Mouse (Mus musculus): ENCODE data around the gene Iah1.

Gene Iah1

GRCm38 (mm10) chr12:21315923-21316868, at the start of gene Iah1:
Gene Iah1, plus strand, starts transcription at chr12:21316389.
- peak; percentile 67 for DNase-seq (ENCODE audit: low spot score)

- DNase-seq (ENCODE audit: low spot score) = no peak
Measured at GRCm38 (mm10) chr12:21266784-21267098, 49.4 kb upstream of the Iah1 start.

GRCm38 (mm10) chr12:21268083-21268616, 48.0 kb upstream of the Iah1 start:
- no peak for DNase-seq (ENCODE audit: low spot score)

- no peak for DNase-seq (ENCODE audit: low spot score)
Measured at GRCm38 (mm10) chr12:21274446-21274845, 41.7 kb upstream of the Iah1 start.

GRCm38 (mm10) chr12:21277352-21277864, 38.8 kb upstream of the Iah1 start:
- no peak for DNase-seq (ENCODE audit: low spot score)

- no peak for DNase-seq (ENCODE audit: low spot score)
Measured at GRCm38 (mm10) chr12:21284761-21285441, 31.3 kb upstream of the Iah1 start, which contains the start of gene Cpsf3. Gene Cpsf3, plus strand, starts transcription at chr12:21285391.

GRCm38 (mm10) chr12:21285508-21286242, 30.5 kb upstream of the Iah1 start:
- DNase-seq (ENCODE audit: low spot score) = no peak

- peak; percentile 99 for DNase-seq (ENCODE audit: low spot score)
Measured at GRCm38 (mm10) chr12:21286243-21286622, 30.0 kb upstream of the Iah1 start, which contains the start of gene Itgb1bp1. Gene Itgb1bp1, minus strand, starts transcription at chr12:21286284.

GRCm38 (mm10) chr12:21286712-21287650, 29.2 kb upstream of the Iah1 start:
- no peak for DNase-seq (ENCODE audit: low spot score)

GRCm38 (mm10) chr12:21288716-21289395, 27.3 kb upstream of the Iah1 start:
- DNase-seq (ENCODE audit: low spot score) = no peak

GRCm38 (mm10) chr12:21289651-21290050, 26.5 kb upstream of the Iah1 start:
- DNase-seq (ENCODE audit: low spot score) = no peak

GRCm38 (mm10) chr12:21298856-21299255, 17.3 kb upstream of the Iah1 start:
- no peak for DNase-seq (ENCODE audit: low spot score)

GRCm38 (mm10) chr12:21301324-21301723, 14.9 kb upstream of the Iah1 start:
- no peak for DNase-seq (ENCODE audit: low spot score)

GRCm38 (mm10) chr12:21301932-21302331, 14.3 kb upstream of the Iah1 start:
- no peak for DNase-seq (ENCODE audit: low spot score)

- no peak for DNase-seq (ENCODE audit: low spot score)
Measured at GRCm38 (mm10) chr12:21302361-21302783, 13.8 kb upstream of the Iah1 start.

GRCm38 (mm10) chr12:21305741-21306140, 10.4 kb upstream of the Iah1 start:
- no peak for DNase-seq (ENCODE audit: low spot score)

GRCm38 (mm10) chr12:21306721-21307120, 9.5 kb upstream of the Iah1 start:
- DNase-seq (ENCODE audit: low spot score) = no peak

GRCm38 (mm10) chr12:21312201-21312600, 4.0 kb upstream of the Iah1 start:
- no peak for DNase-seq (ENCODE audit: low spot score)

GRCm38 (mm10) chr12:21316869-21317265, 678 bp downstream of the Iah1 start:
- no peak for DNase-seq (ENCODE audit: low spot score)
